Mouse (Mus musculus) lung, adult 2 months (tissue): Measurements from ENCODE around the gene Atcay.

Experiments
- CTCF ChIP-seq: fragments of 200-500 bp; IDR thresholded peaks from 2 replicates; pipeline ENCODE4 v1.5.1; 2011; ENCODE audit warnings: mild to moderate bottlenecking, low read length, control low read depth; ENCODE audit not compliant: insufficient read depth
- POLR2A ChIP-seq: fragments of 200-500 bp; IDR thresholded peaks from 2 replicates; pipeline ENCODE4 v1.6.1; 2011; ENCODE audit warnings: low read depth, mild to moderate bottlenecking, control low read depth, low read length, borderline replicate concordance; ENCODE audit errors: extremely low read depth

- TF ChIP-seq CTCF: no peak
- TF ChIP-seq POLR2A: no peak
Measured at GRCm38 (mm10) chr10:81247804-81248203, 17.2 kb upstream of the Atcay start.
